Mouse (Mus musculus): ENCODE measurements around the gene Svbp.

DNA sequence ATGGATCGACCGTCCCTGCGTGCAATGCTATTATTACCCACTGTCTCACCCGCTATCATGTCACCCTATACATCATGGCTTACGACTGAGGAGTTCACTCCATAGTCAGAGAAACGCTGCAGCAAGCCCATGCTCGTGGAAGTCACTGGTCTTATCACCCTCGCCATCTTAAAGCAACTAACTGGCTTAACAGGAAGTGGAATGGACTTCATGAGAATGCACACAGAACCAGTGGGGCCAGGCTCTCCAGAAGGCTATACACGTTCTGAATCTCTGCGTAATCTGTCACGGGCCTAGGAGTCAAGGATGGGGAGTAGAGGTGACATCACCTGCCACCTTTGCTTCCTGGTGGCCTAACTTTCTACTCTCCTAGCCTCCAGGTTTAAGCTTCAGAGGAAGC is 46.4 kb upstream of the Svbp start:
- no peak for TF ChIP-seq TAL1 (IDR thresholded peaks at IDR 0.05; ENCODE audit: low read length)
- TF ChIP-seq GATA1 (IDR thresholded peaks at IDR 0.05; ENCODE audit: low read length), result no peak

All from erythroblast, embryonic 14.5 days (primary cell).